21 mouse cellular contexts compared by ENCODE assay signal in the genomic region with DNA sequence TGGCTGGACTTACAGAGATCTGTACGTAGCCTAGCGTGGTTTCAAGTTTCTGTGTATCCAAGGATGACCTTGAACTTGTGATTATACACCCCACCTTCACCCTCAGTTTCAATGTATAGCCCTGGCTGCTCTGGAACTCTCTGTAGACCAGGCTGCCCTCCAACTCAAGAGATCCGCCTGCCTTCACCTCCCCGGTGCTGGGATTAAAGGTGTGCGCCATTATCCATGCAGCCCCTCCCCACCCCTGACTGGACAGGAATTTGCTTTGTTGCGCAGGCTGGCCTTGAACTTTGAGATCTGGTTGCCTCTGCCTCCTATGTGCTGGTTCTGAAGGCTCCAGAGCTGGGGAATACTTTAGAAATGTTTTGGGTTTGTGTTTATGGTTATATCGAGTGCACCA. TPM values are rescaled to one million over a fixed set of nuclear protein-coding genes. Genes with fewer than 3 reads are reported as not detected.
A peak's percentile ranks its signal among the peaks of the same experiment; 100 is the strongest.
DNase-seq lines count a peak whose midpoint lies in the region; ATAC-seq lines count a peak whose summit lies in the region.
"Had no signal": no experiment of that assay in that cellular context is flagged by ENCODE, and none has a peak within 500 bp of the region (broad histone marks: within the 10 kb centered on the region; RNA-seq: fewer than 3 reads in every experiment).

No protein-coding gene starts in this region.

- peaks cover 16% of the 10 kb centered on the region for H3K36me3 ChIP-seq in heart, embryonic 13.5 days
- peaks cover 20% of the 10 kb centered on the region for H3K36me3 ChIP-seq in liver, embryonic 12.5 days
- H3K36me3 ChIP-seq in liver, embryonic 11.5 days (ENCODE audit: control insufficient read depth, insufficient read depth, low read length): peaks cover 8% of the 10 kb centered on the region

- no peak overlapping the region for H3K4me2 ChIP-seq in heart, embryonic 13.5 days
- no peak overlapping the region for H3K4me2 ChIP-seq in liver, embryonic 12.5 days
- H3K4me2 ChIP-seq in liver, embryonic 11.5 days: no peak overlapping the region
- H3K4me2 ChIP-seq: midbrain, embryonic 11.5 days; neural tube, embryonic 12.5 days had no signal

- 86% methylated on average over 7 of the region's 7 CpGs for WGBS in heart, embryonic 13.5 days
- 84% methylated on average over 7 of the region's 7 CpGs for WGBS in liver, embryonic 12.5 days (ENCODE audit: insufficient replicate concordance)
- WGBS in liver, embryonic 11.5 days: 87% methylated on average over 7 of the region's 7 CpGs

- H3K27me3 ChIP-seq in heart, embryonic 13.5 days (replicated peaks): no peaks in the 10 kb centered on the region
- H3K27me3 ChIP-seq in liver, embryonic 12.5 days (replicated peaks): no peaks in the 10 kb centered on the region
- H3K27me3 ChIP-seq in liver, embryonic 11.5 days (replicated peaks; ENCODE audit: control insufficient read depth, insufficient read depth, low read length): no peaks in the 10 kb centered on the region
- H3K27me3 ChIP-seq: neural tube, embryonic 12.5 days had no signal

- peak overlapping the region; percentile 53 for H3K27ac ChIP-seq in heart, embryonic 13.5 days (replicated peaks)
- H3K27ac ChIP-seq in liver, embryonic 12.5 days: no peak overlapping the region
- no peak overlapping the region for H3K27ac ChIP-seq in liver, embryonic 11.5 days (ENCODE audit: low read depth, low read length)
- H3K27ac ChIP-seq: forebrain, embryonic 10.5 days; limb, embryonic 10.5 days; liver, embryonic 14.5 days; neural tube, embryonic 12.5 days had no signal

- no peak for ATAC-seq in heart, embryonic 13.5 days (ENCODE audit: extremely low read depth, insufficient number of reproducible peaks, low FRiP score, low TSS enrichment)
- ATAC-seq in liver, embryonic 12.5 days: peak; percentile 30; the same call in 1 of the 2 replicates
- ATAC-seq in liver, embryonic 11.5 days (replicated peaks; ENCODE audit: low FRiP score): no peak
- ATAC-seq: forebrain, postnatal 0 days; hindbrain, embryonic 16.5 days had no signal

- H3K9ac ChIP-seq in heart, embryonic 13.5 days: no peak overlapping the region
- no peak overlapping the region for H3K9ac ChIP-seq in liver, embryonic 12.5 days
- H3K9ac ChIP-seq in liver, embryonic 11.5 days (ENCODE audit: low read depth, low read length): no peak overlapping the region
- H3K9ac ChIP-seq: forebrain, postnatal 0 days; liver, embryonic 14.5 days; neural tube, embryonic 12.5 days had no signal

- peaks cover 46% of the 10 kb centered on the region for H3K4me1 ChIP-seq in heart, embryonic 13.5 days
- peaks cover 39% of the 10 kb centered on the region for H3K4me1 ChIP-seq in liver, embryonic 12.5 days
- H3K4me1 ChIP-seq in liver, embryonic 11.5 days (replicated peaks; ENCODE audit: control insufficient read depth, insufficient read depth, low read length): peaks cover 10% of the 10 kb centered on the region
- H3K4me1 ChIP-seq: forebrain, embryonic 10.5 days; limb, embryonic 10.5 days; neural tube, embryonic 12.5 days had no signal

- H3K9me3 ChIP-seq in heart, embryonic 13.5 days: no peaks in the 10 kb centered on the region
- H3K9me3 ChIP-seq in liver, embryonic 12.5 days (replicated peaks): no peaks in the 10 kb centered on the region
- no peaks in the 10 kb centered on the region for H3K9me3 ChIP-seq in liver, embryonic 11.5 days (ENCODE audit: control insufficient read depth, low read length)
- H3K9me3 ChIP-seq: forebrain, embryonic 10.5 days; limb, embryonic 10.5 days; neural tube, embryonic 12.5 days had no signal

- no peak overlapping the region for H3K4me3 ChIP-seq in heart, embryonic 13.5 days
- H3K4me3 ChIP-seq in liver, embryonic 12.5 days: no peak overlapping the region
- no peak overlapping the region for H3K4me3 ChIP-seq in liver, embryonic 11.5 days (ENCODE audit: low read depth, low read length)
- H3K4me3 ChIP-seq: forebrain, embryonic 10.5 days; limb, embryonic 10.5 days; neural tube, embryonic 12.5 days had no signal

- DNase-seq in adrenal gland, adult (ENCODE audit: inconsistent age in 2 of 2, low spot score in 1 of 2): peak; percentile 50 to 78
- no peak for DNase-seq in adrenal gland, postnatal 14 days
- no peak for DNase-seq in heart, adult 8-10 months (ENCODE audit: low spot score)
- DNase-seq in liver, embryonic 11.5 days (ENCODE audit: low spot score): no peak
- no peak for DNase-seq in kidney, postnatal 25 days
- no peak for DNase-seq in kidney, postnatal 4 days
- DNase-seq: cerebellum, adult 8-10 months; forebrain, postnatal 0 days; heart, postnatal 4 days; kidney, adult 11 months; kidney, postnatal 10 days; right cerebral cortex, postnatal 4 days; thymus, postnatal 14 days had no signal

RNA-seq across cellular contexts. Expression of a gene that starts 24.3 kb away (rescaled TPM):
- 313 and 326 TPM in 2 replicates for total RNA-seq in adrenal gland, postnatal 14 days (2021)
- 326 and 374 TPM in 2 replicates for polyA plus RNA-seq in heart, embryonic 13.5 days (2015; fragmentation: Nextera tagmentation; extraction: Ambion mirVana)
- 100 to 1,000 TPM; 196 to 239 (median 228) TPM for total RNA-seq in heart, adult 8-10 months (2022)
- polyA plus RNA-seq in liver, embryonic 12.5 days (2016; fragmentation: Nextera tagmentation; extraction: Ambion mirVana): 229 and 244 TPM in 2 replicates
- polyA plus RNA-seq in liver, embryonic 11.5 days (2014; fragmentation: Nextera tagmentation; extraction: Ambion mirVana): 279 and 298 TPM in 2 replicates

Comparison
In these comparisons a context has a peak if more than half of its experiments do, and no peak if none do; other contexts are left out.
1. DNase-seq: peak in adrenal gland, adult (2 of 2); none in adrenal gland, postnatal 14 days (single experiment), heart, adult 8-10 months (single experiment), liver, embryonic 11.5 days (single experiment), kidney, postnatal 25 days (0 of 2) and kidney, postnatal 4 days (0 of 2).